Mouse (Mus musculus): Measurements from ENCODE around the gene Cyp2f2. TPM values are rescaled to one million over a fixed set of nuclear protein-coding genes. Genes with fewer than 3 reads are reported as not detected.
A peak's percentile ranks its signal among the peaks of the same experiment; 100 is the strongest.

Cyp2f2 gene
- total RNA-seq, 2 experiments from 2014 or later, result 1.5 to 1.9 TPM

DNA sequence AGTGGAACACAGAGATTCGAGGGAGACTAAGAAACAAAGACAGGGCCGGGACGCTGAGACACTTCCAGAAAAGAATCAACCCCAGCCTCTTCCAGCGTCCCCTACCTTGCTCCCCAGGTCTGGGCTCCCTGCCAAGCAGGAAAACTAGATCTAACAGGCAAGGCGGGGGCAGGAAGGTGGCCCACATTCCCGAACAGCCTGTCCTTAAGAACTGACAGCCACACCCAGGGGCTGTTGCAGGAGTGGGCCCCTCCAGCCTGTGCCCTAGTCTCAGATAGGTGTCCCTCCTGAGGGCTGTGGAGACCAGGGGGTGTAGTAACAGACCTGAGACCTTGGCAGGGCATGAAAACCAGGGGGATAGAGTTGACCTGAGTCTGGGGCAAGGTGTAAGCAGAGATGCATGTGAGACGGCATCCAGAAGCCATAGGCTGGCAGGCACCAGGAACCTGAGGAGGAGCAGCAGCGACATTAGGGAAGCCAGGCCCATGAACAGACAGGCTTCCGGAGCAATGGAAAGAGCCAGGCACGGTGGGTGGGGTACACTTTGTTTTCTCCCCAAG, 33.6 kb downstream of the Cyp2f2 start, which contains the start of gene Cyp2t4:
Cyp2t4 (plus strand) TSS at position 510 of the 560 bp plus-strand sequence.
- peak; percentile 55 for DNase-seq (ENCODE audit: low spot score)

- no peak for DNase-seq (ENCODE audit: low spot score)
These were observed 36.3 kb downstream of the Cyp2f2 start for GRCm38 (mm10) chr7:27156005-27156404.

GRCm38 (mm10) chr7:27158171-27158570, 38.5 kb downstream of the Cyp2f2 start:
- DNase-seq (ENCODE audit: low spot score), result no peak

GRCm38 (mm10) chr7:27159256-27159655, 39.5 kb downstream of the Cyp2f2 start:
- DNase-seq (ENCODE audit: low spot score), result no peak

- peak; percentile 85 for DNase-seq (ENCODE audit: low spot score)
These were observed 40.2 kb downstream of the Cyp2f2 start for GRCm38 (mm10) chr7:27159882-27160281.

DNA sequence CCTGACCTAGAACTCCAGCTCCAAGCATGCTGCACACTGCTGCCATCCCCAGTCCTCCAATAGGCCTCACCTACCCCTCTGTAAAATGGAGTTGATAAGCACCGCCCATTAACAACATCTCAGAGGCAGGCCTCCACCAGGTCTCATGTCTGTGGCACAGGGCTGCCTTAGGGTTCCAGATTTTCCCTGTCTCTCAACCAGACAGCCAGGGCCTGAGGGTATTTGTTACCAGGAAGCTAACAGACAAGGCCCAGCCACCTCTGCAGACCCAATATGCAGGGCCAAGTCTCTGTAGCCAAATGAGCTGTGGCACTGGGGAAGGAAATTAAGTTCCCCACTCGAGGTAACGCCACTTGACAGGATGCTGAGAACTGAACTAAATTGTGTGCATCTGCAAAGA, 41.2 kb downstream of the Cyp2f2 start:
- DNase-seq (ENCODE audit: low spot score), result no peak

GRCm38 (mm10) chr7:27161744-27162143, 42.0 kb downstream of the Cyp2f2 start:
- DNase-seq (ENCODE audit: low spot score), result peak; percentile 26

DNA sequence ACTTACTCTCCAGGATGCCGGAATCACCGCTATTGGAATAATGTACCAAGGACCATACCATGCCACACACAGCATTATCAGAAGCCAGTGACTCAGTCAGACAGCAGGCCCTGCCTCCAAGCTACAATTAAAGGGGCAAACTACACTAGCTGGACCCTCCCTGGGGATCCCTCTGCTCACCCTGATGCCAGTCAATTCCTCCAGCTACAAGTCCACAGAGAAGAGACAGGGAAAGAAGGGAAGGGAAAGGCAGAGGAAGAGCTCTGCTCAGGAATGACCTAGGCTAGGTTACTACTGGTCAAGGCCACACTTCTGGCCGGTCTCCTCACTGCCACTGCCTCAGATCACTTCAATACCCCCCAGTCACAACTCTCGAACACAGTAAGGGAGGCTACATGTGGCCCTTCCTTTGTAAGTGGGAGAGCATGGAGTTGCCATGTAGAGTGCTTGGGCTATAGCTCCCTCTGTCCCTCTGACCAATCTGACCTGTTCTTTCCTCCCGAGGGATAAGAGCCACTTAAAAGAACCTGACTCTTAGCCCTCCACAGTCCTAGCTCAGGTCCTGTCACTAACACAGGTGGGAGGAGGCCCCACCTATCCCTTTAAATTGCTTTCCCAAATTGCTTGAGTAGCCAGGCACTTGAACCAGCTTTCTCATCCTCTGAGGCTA, 43.2 kb downstream of the Cyp2f2 start:
- DNase-seq (ENCODE audit: low spot score), result no peak

DNA sequence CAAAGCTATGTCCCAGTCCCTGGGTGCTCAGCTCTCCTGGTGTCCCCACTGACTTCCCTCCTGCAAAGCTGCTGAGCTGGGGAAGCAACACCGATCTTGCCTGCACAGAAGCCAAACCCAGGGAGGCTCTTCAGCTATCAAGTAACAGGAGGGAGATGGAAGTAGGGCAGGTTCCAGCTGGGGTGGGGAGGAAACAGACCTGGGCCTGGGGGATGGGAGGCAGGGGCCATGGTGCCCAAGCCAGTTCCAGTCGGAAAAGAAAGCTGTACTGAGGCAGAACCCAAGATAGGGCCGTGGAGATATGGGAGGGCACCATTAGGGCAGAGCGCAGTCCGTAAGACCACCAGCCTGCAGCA, 43.7 kb downstream of the Cyp2f2 start:
- DNase-seq (ENCODE audit: low spot score), result peak; percentile 68

- DNase-seq (ENCODE audit: low spot score), result no peak
These were observed 44.6 kb downstream of the Cyp2f2 start for GRCm38 (mm10) chr7:27164112-27164947.

DNA sequence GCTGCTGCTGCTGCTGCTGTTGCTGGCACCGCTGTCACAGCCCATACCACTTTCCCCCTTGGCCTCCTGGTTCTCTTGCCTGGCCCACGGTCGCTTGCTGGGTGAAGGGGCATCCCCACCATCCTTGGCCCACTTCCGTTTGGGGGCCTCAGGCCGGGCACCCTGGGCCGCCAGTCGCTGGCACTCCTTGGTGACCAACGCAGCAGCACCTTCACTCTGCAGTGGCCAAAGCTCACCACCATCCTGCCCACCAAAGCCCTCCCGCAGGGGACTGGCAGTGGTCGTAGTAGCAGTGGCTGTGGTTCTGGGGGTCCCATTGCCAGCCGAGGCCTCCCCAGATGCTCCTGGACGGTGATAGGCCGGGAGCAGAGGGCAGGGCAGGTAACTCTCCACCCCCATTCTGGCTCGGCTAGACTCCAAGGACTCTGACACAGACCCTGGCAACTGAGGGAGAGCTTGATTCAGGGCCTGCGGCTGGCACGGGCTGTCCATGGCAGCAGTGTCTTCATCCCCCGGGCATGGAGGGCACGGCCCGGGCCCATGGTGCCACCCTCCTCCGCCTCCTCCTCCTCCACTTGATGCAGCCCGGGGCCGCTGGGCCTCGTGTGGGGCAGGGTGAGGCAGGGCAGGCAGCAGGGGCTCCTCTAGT, 45.4 kb downstream of the Cyp2f2 start:
- DNase-seq (ENCODE audit: low spot score), result peak; percentile 71

- DNase-seq (ENCODE audit: low spot score), result no peak
These were observed 46.0 kb downstream of the Cyp2f2 start for GRCm38 (mm10) chr7:27165696-27166095.

DNA sequence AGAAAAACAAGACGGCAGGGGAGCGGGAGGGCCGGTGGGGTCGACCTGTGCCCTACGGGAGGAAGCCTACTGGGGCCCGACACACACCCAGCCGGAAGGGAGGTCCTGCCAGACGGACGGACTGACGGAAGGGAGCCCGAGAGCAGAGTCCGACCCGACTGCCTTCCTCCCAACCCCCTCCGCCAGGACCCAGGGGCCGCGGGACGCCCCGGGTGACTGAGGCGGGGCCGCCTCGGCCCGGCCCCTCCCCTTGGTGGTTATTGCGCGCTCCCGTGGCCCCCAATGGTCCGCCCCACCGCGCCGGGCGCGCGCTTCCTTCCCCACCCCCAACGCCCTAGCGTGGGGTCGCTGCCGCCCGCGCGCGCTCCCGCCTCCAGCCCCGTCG, 46.5 kb downstream of the Cyp2f2 start:
- DNase-seq (ENCODE audit: low spot score), result peak; percentile 89

DNA sequence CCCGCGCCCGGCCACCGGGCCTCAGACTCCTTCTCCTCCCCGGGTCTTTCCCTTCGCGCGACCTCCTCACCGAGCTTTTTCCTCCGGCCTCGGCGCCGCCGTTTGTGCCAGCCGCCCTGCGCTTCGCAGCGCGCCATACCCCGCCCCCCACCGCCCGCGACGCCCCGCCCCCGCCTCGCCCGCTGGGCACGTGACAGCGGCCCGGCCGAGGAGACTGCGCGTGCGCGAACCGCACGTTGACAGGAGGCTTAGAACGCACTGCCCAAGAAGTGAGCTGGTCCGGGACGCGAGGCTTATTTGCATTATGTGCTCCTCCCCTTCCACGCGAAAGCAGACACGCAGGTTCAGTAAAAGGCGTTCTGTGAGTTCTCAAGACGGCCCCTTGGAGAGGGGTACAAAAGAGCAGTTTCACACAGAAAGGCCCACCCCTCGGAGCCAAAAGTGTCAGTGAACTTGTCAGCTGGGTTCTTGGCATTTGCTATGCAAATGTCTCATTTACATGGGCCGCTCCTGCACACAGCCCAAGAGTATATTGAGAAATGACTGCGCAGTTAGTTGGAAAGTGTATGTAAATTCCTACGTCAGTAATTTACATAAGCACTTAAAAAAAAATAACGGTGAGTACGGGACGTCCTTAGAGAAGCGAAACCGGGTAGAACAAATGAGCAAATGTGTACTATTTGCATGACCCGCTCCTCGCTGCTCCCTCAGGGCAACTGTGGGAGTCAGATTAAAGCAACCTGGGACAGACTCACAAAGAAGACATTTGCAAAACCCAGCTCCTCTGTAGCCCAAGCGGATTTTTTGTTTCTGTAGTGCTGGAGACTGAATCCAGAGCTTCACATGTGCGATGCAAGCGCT, 47.1 kb downstream of the Cyp2f2 start, which contains the start of gene Egln2:
Egln2 (minus strand) TSS at position 189 of the 861 bp plus-strand sequence.
- peak; percentile 94 for DNase-seq (ENCODE audit: low spot score)

- DNase-seq (ENCODE audit: low spot score), result no peak
These were observed 47.9 kb downstream of the Cyp2f2 start for GRCm38 (mm10) chr7:27167475-27168094.

- no peak for DNase-seq (ENCODE audit: low spot score)
These were observed 48.7 kb downstream of the Cyp2f2 start for GRCm38 (mm10) chr7:27168371-27168770.

- no peak for DNase-seq (ENCODE audit: low spot score)
These were observed 51.3 kb downstream of the Cyp2f2 start for GRCm38 (mm10) chr7:27170981-27171380.

GRCm38 (mm10) chr7:27174496-27174895, 54.8 kb downstream of the Cyp2f2 start:
- DNase-seq (ENCODE audit: low spot score), result no peak

DNA sequence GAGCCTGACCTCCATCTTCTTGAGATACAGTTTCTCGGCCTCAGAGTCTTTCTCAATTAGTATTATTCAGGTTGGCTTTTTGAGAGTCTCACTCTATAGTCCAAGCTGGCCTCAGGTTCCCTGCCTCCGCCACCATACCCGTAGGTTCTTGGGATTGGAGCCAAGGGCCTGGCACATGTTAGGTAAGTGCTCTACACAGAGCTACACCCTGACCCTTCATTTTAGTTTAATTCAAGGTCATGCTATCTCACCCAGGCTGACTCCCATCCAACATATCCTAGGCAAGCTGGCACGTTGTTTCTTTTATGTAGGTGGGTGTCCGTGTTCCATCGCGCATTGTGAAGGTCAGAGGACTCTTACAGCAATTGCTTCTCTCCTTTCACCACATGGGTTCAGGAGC, 55.2 kb downstream of the Cyp2f2 start:
- DNase-seq (ENCODE audit: low spot score), result no peak

DNA sequence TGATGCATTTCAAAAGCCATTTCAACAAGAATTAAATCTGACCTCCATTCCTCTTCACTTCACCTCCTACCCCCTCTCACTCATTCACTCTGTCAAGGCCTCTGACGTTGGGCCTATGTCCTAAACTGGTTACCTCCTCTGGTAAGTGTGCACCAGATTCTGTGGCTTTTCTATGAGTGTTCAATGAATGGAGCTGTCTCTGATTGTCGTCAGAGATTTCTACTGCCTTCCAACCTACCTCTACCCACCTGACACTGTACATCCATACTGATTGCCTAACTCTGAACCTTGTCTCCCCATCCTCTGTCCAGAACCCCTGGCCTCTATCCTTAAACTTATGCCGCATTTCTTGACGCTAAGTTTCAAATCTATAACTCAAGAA, 58.2 kb downstream of the Cyp2f2 start:
- DNase-seq (ENCODE audit: low spot score), result no peak

Data from gastrocnemius, adult 18-20 months (tissue).